Mouse (Mus musculus): ENCODE measurements at regions not wholly inside any gene's neighbourhood (a gene's known extent, or its start where the extent isn't known, plus 50 kb on each side); places are given as distances from the start of the nearest gene placed in this dataset.

DNA sequence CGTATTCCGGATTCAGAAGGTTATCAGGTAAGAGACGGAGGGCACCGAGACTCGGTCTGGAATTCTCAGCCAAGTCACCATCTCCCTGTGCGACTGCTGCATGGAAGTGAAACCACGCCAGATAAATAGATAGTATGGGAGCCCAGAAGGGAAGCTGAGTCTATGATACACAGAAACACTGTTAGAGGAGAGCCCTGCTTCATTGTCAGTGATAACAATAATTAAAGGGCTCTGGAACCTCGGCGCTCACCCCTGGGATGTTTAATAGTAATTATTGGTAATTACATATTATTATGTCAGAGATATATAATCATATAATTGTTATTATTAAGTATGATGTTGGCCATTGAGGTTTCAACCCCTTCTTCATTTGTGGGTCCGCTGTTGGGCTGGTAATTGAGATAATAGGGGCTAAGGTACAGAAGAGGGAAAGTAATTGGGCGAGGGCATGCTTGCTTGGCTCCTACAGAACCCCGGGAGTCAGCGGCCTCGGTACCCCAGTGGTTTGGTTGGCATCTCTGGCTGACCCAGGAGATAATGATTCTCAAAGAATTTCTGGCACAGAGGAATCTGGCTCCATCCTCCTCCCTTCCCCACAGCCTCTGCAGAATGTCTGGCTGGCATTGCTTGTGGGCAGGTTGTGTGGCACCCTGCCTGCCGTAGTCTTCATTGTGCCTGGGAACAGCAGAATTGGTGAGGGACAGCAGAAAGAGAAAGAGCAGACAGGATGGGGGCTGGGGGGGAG is 354.7 kb downstream of the Cog6 start:
- TF ChIP-seq POU5F1 (IDR thresholded peaks at IDR 0.05; ENCODE audit: borderline replicate concordance, low read length) (no peak), CTCF (conservative IDR thresholded peaks at IDR 0.05; ENCODE audit: low read length) (no peak)
